Mouse (Mus musculus): Measurements from ENCODE around the gene Slc9a6. TPM values are rescaled to one million over a fixed set of nuclear protein-coding genes. Genes with fewer than 3 reads are reported as not detected.

Gene Slc9a6
- polyA plus RNA-seq, 1 experiment from 2014 or later, result 6.8 TPM

DNA sequence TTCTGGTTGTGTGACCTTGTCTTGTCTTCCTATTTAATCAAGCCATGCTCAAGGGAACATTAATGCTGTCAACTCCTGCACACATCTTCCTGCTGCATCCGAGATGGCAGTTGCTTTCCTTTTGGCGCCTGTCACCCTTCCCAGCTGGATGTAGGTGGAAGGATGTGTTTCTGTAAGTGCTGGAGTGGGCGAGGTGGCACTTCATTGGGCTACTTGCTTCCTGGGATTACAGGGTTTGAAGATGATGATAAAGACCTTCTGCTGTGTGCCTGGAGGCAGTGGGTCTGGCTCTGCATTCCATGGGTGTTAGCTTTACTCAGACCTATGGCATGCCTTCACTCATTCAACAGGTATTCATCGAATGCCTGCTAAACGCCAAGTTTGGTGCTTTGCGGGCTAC lies 68.2 kb downstream of the Slc9a6 start:
- no peak for ATAC-seq (replicated peaks; ENCODE audit: low FRiP score)
- Histone ChIP-seq H3K9me3 (ENCODE audit: control insufficient read depth, low read length) (no peaks in the 10 kb centered on the region), H3K27ac (ENCODE audit: low read depth, low read length) (no peak overlapping the region), H3K4me1 (replicated peaks; ENCODE audit: control insufficient read depth, insufficient read depth, low read length) (no peaks in the 10 kb centered on the region), H3K27me3 (replicated peaks; ENCODE audit: control insufficient read depth, insufficient read depth, low read length) (no peaks in the 10 kb centered on the region), H3K4me2 (no peak overlapping the region), H3K4me3 (ENCODE audit: low read depth, low read length) (no peak overlapping the region), H3K9ac (ENCODE audit: low read depth, low read length) (no peak overlapping the region), H3K36me3 (ENCODE audit: control insufficient read depth, insufficient read depth, low read length) (no peaks in the 10 kb centered on the region)
- DNase-seq (ENCODE audit: low spot score), result no peak
- WGBS, result 77% methylated on average over 6 of the region's 6 CpGs

DNA sequence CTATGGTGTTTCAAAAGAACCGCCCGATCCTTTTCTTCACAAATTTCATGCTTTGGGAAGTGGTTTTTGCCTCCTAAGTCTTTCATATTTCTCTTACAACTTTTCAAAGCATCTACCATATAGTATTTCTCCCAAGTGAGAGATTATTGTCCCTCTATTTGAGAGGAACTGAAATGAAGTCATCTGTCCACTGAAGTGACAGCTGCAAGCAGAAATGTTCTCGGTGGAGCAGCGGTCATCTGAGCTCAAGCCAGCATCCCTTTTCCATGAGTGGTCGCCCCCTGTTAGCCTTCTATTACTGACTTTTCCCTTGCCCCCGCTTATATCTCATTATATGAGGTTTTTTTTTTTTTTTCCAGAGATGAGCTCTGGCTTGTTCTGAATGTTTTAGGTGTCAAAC lies 69.5 kb downstream of the Slc9a6 start:
- DNase-seq (ENCODE audit: low spot score) (no peak), ATAC-seq (replicated peaks; ENCODE audit: low FRiP score) (no peak)
- H3K4me2 ChIP-seq, result no peak overlapping the region
- no peaks in the 10 kb centered on the region for H3K36me3 ChIP-seq (ENCODE audit: control insufficient read depth, insufficient read depth, low read length)
- H3K9me3 ChIP-seq (ENCODE audit: control insufficient read depth, low read length), result no peaks in the 10 kb centered on the region
- H3K9ac ChIP-seq (ENCODE audit: low read depth, low read length), result no peak overlapping the region
- WGBS, result 73% methylated on average over 6 of the region's 6 CpGs
- H3K4me1 ChIP-seq (replicated peaks; ENCODE audit: control insufficient read depth, insufficient read depth, low read length), result no peaks in the 10 kb centered on the region
- no peak overlapping the region for H3K4me3 ChIP-seq (ENCODE audit: low read depth, low read length)
- H3K27ac ChIP-seq (ENCODE audit: low read depth, low read length), result no peak overlapping the region
- H3K27me3 ChIP-seq (replicated peaks; ENCODE audit: control insufficient read depth, insufficient read depth, low read length), result no peaks in the 10 kb centered on the region

DNA sequence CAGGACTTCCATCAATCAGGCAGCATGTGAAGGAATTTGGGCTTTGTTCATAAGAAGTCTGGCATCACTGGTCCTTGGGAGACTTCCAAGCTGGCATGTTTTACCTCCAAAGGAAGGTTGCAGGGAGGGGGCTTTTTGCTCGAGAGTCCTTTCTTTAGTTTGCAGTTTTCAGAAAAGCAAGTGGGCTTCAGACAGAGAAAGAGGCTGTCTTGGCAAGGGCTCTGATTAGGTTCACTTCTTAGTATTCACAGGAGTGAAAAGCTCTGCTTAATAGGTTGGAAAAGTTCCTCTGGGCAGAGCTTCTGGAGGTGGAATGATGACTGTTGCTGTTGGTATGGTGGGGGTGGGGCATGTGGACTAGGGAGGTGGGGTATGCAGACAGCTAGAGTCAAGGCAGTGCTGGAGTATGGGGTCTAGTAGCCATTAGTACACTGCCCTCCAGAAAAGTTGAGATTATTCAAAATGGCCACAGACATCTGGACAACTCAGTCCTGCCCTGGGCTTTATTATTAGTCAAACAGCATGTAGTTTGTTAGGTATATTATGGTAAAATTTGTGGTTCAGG lies 72.7 kb downstream of the Slc9a6 start:
- H3K9ac ChIP-seq (ENCODE audit: low read depth, low read length), result no peak overlapping the region
- no peaks in the 10 kb centered on the region for H3K4me1 ChIP-seq (replicated peaks; ENCODE audit: control insufficient read depth, insufficient read depth, low read length)
- H3K27ac ChIP-seq (ENCODE audit: low read depth, low read length), result no peak overlapping the region
- H3K4me2 ChIP-seq, result no peak overlapping the region
- H3K9me3 ChIP-seq (ENCODE audit: control insufficient read depth, low read length), result no peaks in the 10 kb centered on the region
- no peaks in the 10 kb centered on the region for H3K27me3 ChIP-seq (replicated peaks; ENCODE audit: control insufficient read depth, insufficient read depth, low read length)
- H3K4me3 ChIP-seq (ENCODE audit: low read depth, low read length), result no peak overlapping the region
- DNase-seq (ENCODE audit: low spot score) (no peak), ATAC-seq (replicated peaks; ENCODE audit: low FRiP score) (no peak)
- WGBS, result 62% methylated on average over 1 of the region's 1 CpGs
- H3K36me3 ChIP-seq (ENCODE audit: control insufficient read depth, insufficient read depth, low read length), result no peaks in the 10 kb centered on the region

DNA sequence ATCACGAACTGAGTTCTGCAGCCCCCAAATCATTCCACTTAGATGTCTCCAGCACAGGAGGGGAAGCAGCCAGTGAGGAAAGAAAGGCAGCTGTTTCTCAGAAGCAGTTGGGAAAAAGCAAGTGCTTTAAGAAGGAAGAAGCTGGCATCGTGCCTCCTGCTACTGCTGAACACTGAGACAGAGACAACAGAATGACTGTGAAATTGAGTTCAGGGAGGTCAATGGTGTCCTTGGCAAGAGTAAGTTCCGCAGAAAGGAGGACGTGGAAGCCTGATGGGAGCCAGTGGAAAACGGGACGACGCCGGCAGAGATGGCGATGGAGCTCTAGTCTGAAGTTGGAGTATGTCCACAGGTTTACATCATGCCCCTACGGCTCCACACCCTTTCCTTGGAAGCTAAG lies 74.0 kb downstream of the Slc9a6 start:
- ATAC-seq (replicated peaks; ENCODE audit: low FRiP score) (no peak), DNase-seq (ENCODE audit: low spot score) (no peak)
- 83% methylated on average over 10 of the region's 10 CpGs for WGBS
- H3K4me2 ChIP-seq, result no peak overlapping the region
- no peaks in the 10 kb centered on the region for H3K27me3 ChIP-seq (replicated peaks; ENCODE audit: control insufficient read depth, insufficient read depth, low read length)
- H3K9ac ChIP-seq (ENCODE audit: low read depth, low read length), result no peak overlapping the region
- no peak overlapping the region for H3K4me3 ChIP-seq (ENCODE audit: low read depth, low read length)
- no peaks in the 10 kb centered on the region for H3K9me3 ChIP-seq (ENCODE audit: control insufficient read depth, low read length)
- no peaks in the 10 kb centered on the region for H3K4me1 ChIP-seq (replicated peaks; ENCODE audit: control insufficient read depth, insufficient read depth, low read length)
- no peaks in the 10 kb centered on the region for H3K36me3 ChIP-seq (ENCODE audit: control insufficient read depth, insufficient read depth, low read length)
- H3K27ac ChIP-seq (ENCODE audit: low read depth, low read length), result no peak overlapping the region

DNA sequence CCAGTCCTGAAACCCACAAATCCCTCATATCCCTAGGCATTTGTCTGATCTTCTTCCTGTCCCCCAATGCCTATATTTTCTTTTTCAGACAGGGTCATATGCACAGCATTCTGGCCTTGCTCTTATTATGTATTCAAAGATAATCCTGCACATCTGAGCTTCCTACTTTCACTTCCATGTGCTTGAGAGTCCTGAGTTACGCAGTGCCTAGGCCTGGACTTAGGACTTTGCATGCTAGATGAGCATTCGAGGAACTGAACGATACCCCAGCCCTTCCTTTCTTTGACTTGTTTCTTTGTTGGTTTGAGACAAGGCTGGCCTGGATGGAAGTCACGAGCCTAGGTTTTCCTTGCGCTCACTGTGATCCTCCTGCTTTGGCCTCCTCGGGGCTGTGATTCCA lies 83.0 kb downstream of the Slc9a6 start:
- no peak for DNase-seq (ENCODE audit: low spot score)
- H3K27ac ChIP-seq (ENCODE audit: low read depth, low read length), result no peak overlapping the region
- no peaks in the 10 kb centered on the region for H3K9me3 ChIP-seq (ENCODE audit: control insufficient read depth, low read length)
- H3K4me2 ChIP-seq, result no peak overlapping the region
- WGBS, result 80% methylated on average over 6 of the region's 6 CpGs
- H3K27me3 ChIP-seq (replicated peaks; ENCODE audit: control insufficient read depth, insufficient read depth, low read length), result no peaks in the 10 kb centered on the region
- ATAC-seq (replicated peaks; ENCODE audit: low FRiP score), result no peak
- H3K36me3 ChIP-seq (ENCODE audit: control insufficient read depth, insufficient read depth, low read length), result no peaks in the 10 kb centered on the region
- H3K4me3 ChIP-seq (ENCODE audit: low read depth, low read length), result no peak overlapping the region
- H3K9ac ChIP-seq (ENCODE audit: low read depth, low read length), result no peak overlapping the region
- no peaks in the 10 kb centered on the region for H3K4me1 ChIP-seq (replicated peaks; ENCODE audit: control insufficient read depth, insufficient read depth, low read length)

DNA sequence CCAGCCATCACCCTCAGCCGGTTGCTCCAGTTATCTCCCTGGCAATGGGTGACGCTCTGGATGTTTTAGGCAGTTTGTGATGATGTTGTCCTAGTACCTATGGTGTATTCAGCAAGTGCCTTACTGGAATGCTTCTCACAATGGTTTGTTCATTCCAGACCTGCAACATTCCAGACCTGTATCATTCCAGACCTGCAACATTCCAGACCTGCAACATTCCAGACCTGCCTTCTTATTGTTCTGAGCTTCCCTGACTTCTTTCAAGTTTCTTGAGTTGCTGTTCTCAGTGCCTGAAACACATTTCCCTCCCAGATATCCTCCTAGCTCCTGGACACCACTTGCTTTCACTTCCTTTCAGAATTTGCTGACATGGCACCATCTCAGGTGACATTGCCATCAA lies 85.0 kb downstream of the Slc9a6 start:
- no peaks in the 10 kb centered on the region for H3K4me1 ChIP-seq (replicated peaks; ENCODE audit: control insufficient read depth, insufficient read depth, low read length)
- 79% methylated on average over 2 of the region's 2 CpGs for WGBS

DNA sequence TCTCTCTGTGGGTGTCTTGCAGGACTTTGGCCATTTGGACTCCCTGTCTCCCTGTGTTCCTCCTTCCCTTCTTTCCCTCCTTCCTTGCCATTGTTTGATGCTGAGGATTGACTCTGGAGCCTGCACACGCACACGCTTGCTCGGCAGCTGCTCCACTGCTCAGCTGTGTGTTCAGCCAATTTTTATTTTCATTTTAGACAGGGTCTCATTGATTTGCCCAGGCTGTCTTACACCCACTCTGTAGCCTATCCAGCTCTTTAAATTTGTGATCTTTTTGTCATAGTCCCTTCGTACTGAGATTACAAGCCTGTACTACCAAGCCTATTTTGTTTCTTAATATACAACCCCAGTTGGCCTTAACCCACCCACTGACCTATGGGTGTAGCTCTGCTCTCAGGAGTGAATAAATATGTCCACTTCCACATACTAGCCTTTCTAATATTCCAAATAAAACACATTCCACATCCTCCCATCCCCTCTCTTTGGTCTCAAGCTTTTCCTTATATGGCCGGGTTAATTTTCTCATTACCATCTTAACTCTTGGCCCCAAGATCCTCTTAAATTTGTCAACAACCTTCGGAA lies 87.7 kb downstream of the Slc9a6 start:
- no peak for ATAC-seq (replicated peaks; ENCODE audit: low FRiP score)
- Histone ChIP-seq H3K9me3 (ENCODE audit: control insufficient read depth, low read length) (no peaks in the 10 kb centered on the region), H3K9ac (ENCODE audit: low read depth, low read length) (no peak overlapping the region), H3K4me3 (ENCODE audit: low read depth, low read length) (no peak overlapping the region), H3K36me3 (ENCODE audit: control insufficient read depth, insufficient read depth, low read length) (no peaks in the 10 kb centered on the region), H3K27ac (ENCODE audit: low read depth, low read length) (no peak overlapping the region), H3K27me3 (replicated peaks; ENCODE audit: control insufficient read depth, insufficient read depth, low read length) (no peaks in the 10 kb centered on the region), H3K4me1 (replicated peaks; ENCODE audit: control insufficient read depth, insufficient read depth, low read length) (no peaks in the 10 kb centered on the region), H3K4me2 (no peak overlapping the region)
- DNase-seq (ENCODE audit: low spot score), result no peak
- WGBS, result 83% methylated on average over 6 of the region's 6 CpGs

More for the DNA sequence above, 85.0 kb downstream of the Slc9a6 start:
- Histone ChIP-seq H3K27me3 (replicated peaks; ENCODE audit: control insufficient read depth, insufficient read depth, low read length) (no peaks in the 10 kb centered on the region), H3K9ac (ENCODE audit: low read depth, low read length) (no peak overlapping the region), H3K4me2 (no peak overlapping the region), H3K4me3 (ENCODE audit: low read depth, low read length) (no peak overlapping the region), H3K27ac (ENCODE audit: low read depth, low read length) (no peak overlapping the region), H3K36me3 (ENCODE audit: control insufficient read depth, insufficient read depth, low read length) (no peaks in the 10 kb centered on the region), H3K9me3 (ENCODE audit: control insufficient read depth, low read length) (no peaks in the 10 kb centered on the region)
- ATAC-seq (replicated peaks; ENCODE audit: low FRiP score) (no peak), DNase-seq (ENCODE audit: low spot score) (no peak)

DNA sequence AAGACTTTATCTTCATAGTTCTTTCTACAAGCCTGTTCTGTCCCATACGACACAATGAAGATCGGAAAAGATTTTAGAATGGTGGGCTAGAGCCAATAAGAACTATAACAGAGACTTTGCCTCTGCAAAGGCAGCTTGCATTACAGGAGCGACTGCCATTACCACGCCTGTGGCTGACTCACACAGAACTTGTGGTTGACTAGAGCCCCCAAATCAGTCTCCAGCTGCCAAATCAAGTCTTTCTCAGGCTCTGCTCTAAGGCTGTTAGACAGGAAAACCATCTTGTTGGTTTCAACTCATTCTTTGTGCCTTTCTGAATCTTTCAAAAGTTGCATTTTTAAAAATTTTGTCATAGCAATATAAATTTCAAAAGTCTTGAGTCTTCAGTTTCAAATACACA lies 88.3 kb downstream of the Slc9a6 start:
- no peak overlapping the region for H3K27ac ChIP-seq (ENCODE audit: low read depth, low read length)
- no peaks in the 10 kb centered on the region for H3K4me1 ChIP-seq (replicated peaks; ENCODE audit: control insufficient read depth, insufficient read depth, low read length)
- no peak overlapping the region for H3K9ac ChIP-seq (ENCODE audit: low read depth, low read length)
- no peaks in the 10 kb centered on the region for H3K36me3 ChIP-seq (ENCODE audit: control insufficient read depth, insufficient read depth, low read length)
- H3K9me3 ChIP-seq (ENCODE audit: control insufficient read depth, low read length), result no peaks in the 10 kb centered on the region
- no peak overlapping the region for H3K4me2 ChIP-seq
- ATAC-seq (replicated peaks; ENCODE audit: low FRiP score), result no peak
- WGBS, result 74% methylated on average over 4 of the region's 4 CpGs
- no peak for DNase-seq (ENCODE audit: low spot score)
- H3K27me3 ChIP-seq (replicated peaks; ENCODE audit: control insufficient read depth, insufficient read depth, low read length), result no peaks in the 10 kb centered on the region
- H3K4me3 ChIP-seq (ENCODE audit: low read depth, low read length), result no peak overlapping the region

DNA sequence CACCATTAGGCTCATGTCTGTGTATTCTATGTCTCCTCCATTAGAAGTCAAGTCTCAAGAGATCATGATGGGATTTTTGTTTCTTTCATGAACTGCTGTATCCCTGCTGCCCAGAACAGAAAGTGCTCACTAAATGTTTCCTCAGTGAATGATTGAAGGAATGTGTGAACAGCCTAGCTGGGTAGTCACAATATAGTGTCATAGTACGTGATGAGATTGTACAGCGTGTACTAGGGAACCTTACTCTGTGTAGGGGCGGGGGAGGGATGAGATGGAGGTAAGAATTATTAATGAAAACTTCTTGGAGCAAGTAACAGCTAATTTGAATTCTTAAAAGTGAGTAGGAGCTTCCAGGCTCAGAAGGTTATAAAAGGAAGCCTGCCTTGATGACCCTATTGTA lies 91.7 kb downstream of the Slc9a6 start:
- Histone ChIP-seq H3K4me3 (ENCODE audit: low read depth, low read length) (no peak overlapping the region), H3K27ac (ENCODE audit: low read depth, low read length) (no peak overlapping the region), H3K4me1 (replicated peaks; ENCODE audit: control insufficient read depth, insufficient read depth, low read length) (no peaks in the 10 kb centered on the region), H3K27me3 (replicated peaks; ENCODE audit: control insufficient read depth, insufficient read depth, low read length) (no peaks in the 10 kb centered on the region), H3K36me3 (ENCODE audit: control insufficient read depth, insufficient read depth, low read length) (no peaks in the 10 kb centered on the region), H3K4me2 (no peak overlapping the region), H3K9me3 (ENCODE audit: control insufficient read depth, low read length) (no peaks in the 10 kb centered on the region), H3K9ac (ENCODE audit: low read depth, low read length) (no peak overlapping the region)
- WGBS, result 82% methylated on average over 3 of the region's 3 CpGs
- DNase-seq (ENCODE audit: low spot score), result no peak
- ATAC-seq (replicated peaks; ENCODE audit: low FRiP score), result no peak
